Mouse (Mus musculus) intestine, postnatal 0 days (tissue): Measurements from ENCODE around the gene March1. TPM values are rescaled to one million over a fixed set of nuclear protein-coding genes. Genes with fewer than 3 reads are reported as not detected.

Source experiments
- ATAC-seq: fragments of 200-750 bp; cut with Nextera tagmentation; 2 replicates; pipeline ENCODE4 v1.8.0; 2017; ENCODE audit warnings: mild to moderate bottlenecking, moderate TSS enrichment, moderate library complexity
- H3K27ac ChIP-seq: fragments of 300-500 bp; sonication (generic); 2 replicates; pipeline ENCODE4 v1.5.1; 2014; ENCODE audit warnings: mild to moderate bottlenecking, low read depth, low read length, moderate library complexity
- H3K27me3 ChIP-seq: fragments of 300-500 bp; sonication (generic); replicated peaks from 2 replicates; pipeline ENCODE4 v1.6.1; 2014; ENCODE audit warnings: low read length, mixed read lengths; ENCODE audit not compliant: control insufficient read depth, insufficient read depth
- H3K36me3 ChIP-seq: fragments of 300-500 bp; sonication (generic); 2 replicates; pipeline ENCODE4 v1.6.1; 2014; ENCODE audit warnings: mild to moderate bottlenecking, moderate library complexity; ENCODE audit not compliant: control insufficient read depth, insufficient read depth
- H3K4me1 ChIP-seq: fragments of 300-500 bp; sonication (generic); replicated peaks from 2 replicates; pipeline ENCODE4 v1.6.1; 2014; ENCODE audit warnings: antibody characterized with exemption, low read length, mixed read lengths; ENCODE audit not compliant: control insufficient read depth, insufficient read depth
- H3K4me2 ChIP-seq: fragments of 300-500 bp; sonication (generic); replicated peaks from 2 replicates; pipeline ENCODE4 v1.6.1; 2014; ENCODE audit warnings: low read depth, mild to moderate bottlenecking, moderate library complexity
- H3K4me3 ChIP-seq: fragments of 300-500 bp; sonication (generic); 2 replicates; pipeline ENCODE4 v1.5.1; 2014; ENCODE audit warnings: low read depth, low read length
- H3K9ac ChIP-seq: fragments of 300-500 bp; sonication (generic); 2 replicates; pipeline ENCODE4 v1.6.1; 2014; ENCODE audit warnings: mild to moderate bottlenecking, low read depth, low read length
- H3K9me3 ChIP-seq: fragments of 300-500 bp; sonication (generic); 2 replicates; pipeline ENCODE4 v1.6.1; 2016; ENCODE audit warnings: mixed run types; ENCODE audit not compliant: control insufficient read depth
- CTCF ChIP-seq: sonication (generic); IDR thresholded peaks from 2 replicates; pipeline ENCODE4 v1.5.1; 2016; ENCODE audit warnings: low read depth, mild to moderate bottlenecking, control low read depth, antibody characterized with exemption, moderate library complexity
- WGBS: fragments of 180-500 bp; shearing (Covaris S2); extraction: QIAGEN DNeasy Blood & Tissue Kit; methylation state at CpG from one replicate; pipeline ENCODE4 v1.1.7; 2014; 5-methylcytosine and 5-hydroxymethylcytosine counted together
- polyA plus RNA-seq: library from polyadenylated mRNA; unstranded; fragments of >200 nt; fragmentation: Nextera tagmentation; extraction: Ambion mirVana; gene quantifications from 2 replicates; pipeline ENCODE4 v1.2.1, GENCODE M21; 2015

Gene March1
- polyA plus RNA-seq, 1 experiment from 2014 or later, result 0.51 TPM

GRCm38 (mm10) chr8:66457057-66457456 lies 839.4 kb downstream of the March1 start:
- Histone ChIP-seq H3K9ac (no peak overlapping the region), H3K4me3 (no peak overlapping the region), H3K27me3 (no peaks in the 10 kb centered on the region), H3K27ac (no peak overlapping the region), H3K9me3 (no peaks in the 10 kb centered on the region), H3K36me3 (no peaks in the 10 kb centered on the region), H3K4me2 (no peak overlapping the region), H3K4me1 (no peaks in the 10 kb centered on the region)
- no peak for ATAC-seq
- peak; percentile 45 for TF ChIP-seq CTCF

- H3K36me3 ChIP-seq, result no peaks in the 10 kb centered on the region
- H3K9ac ChIP-seq, result no peak overlapping the region
- no peak overlapping the region for H3K4me3 ChIP-seq
- no peaks in the 10 kb centered on the region for H3K9me3 ChIP-seq
- H3K4me2 ChIP-seq, result no peak overlapping the region
- no peak for TF ChIP-seq CTCF
- 50% methylated on average over 3 of the region's 3 CpGs for WGBS
- no peaks in the 10 kb centered on the region for H3K27me3 ChIP-seq
- no peaks in the 10 kb centered on the region for H3K4me1 ChIP-seq
- no peak for ATAC-seq
- no peak overlapping the region for H3K27ac ChIP-seq
Observed at GRCm38 (mm10) chr8:66469821-66470220, 852.1 kb downstream of the March1 start.

- Histone ChIP-seq H3K27ac (no peak overlapping the region), H3K9ac (no peak overlapping the region), H3K36me3 (peaks cover 43% of the 10 kb centered on the region), H3K27me3 (no peaks in the 10 kb centered on the region), H3K4me3 (no peak overlapping the region), H3K9me3 (no peaks in the 10 kb centered on the region), H3K4me1 (no peaks in the 10 kb centered on the region), H3K4me2 (no peak overlapping the region)
- no peak for ATAC-seq
- WGBS, result 96% methylated on average over 3 of the region's 3 CpGs
- no peak for TF ChIP-seq CTCF
Observed at GRCm38 (mm10) chr8:66476880-66477279, 859.2 kb downstream of the March1 start.

DNA sequence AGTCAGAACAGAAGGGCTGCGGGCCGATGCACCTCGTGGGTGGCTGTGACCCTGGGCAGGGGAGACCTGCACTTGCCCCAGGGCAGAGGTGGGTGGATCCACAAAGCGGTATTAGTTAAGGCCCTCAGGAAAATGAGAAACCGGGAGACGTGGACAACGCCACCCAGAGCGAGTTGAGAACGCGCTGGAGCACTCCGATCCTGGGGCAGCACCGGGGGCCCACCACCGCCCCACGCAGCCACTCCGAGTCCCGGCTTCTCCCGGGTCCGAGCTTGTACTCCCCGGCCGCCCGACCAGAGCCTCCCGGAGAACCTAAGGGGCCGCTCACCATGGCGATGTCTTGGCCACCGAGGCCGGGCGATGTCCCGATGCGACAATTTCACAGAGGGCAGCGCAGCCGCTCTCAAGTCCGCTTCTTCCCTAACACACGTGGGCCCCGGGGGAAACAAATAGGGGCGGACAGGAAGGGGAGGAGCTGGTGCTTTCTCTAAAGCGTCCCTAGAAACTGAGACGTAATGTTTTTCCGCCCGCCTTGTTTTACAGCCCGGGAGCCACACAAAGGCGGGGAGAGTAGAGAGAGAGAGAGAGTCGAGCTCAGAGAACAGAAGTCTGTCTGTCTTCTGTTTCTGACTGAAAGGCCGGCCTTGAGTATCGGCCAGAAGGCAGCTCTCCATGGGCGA lies 868.5 kb downstream of the March1 start, which contains the start of gene Tma16:
TSS of gene Tma16 (minus strand) at position 447 of the 680 bp plus-strand sequence.
- peaks cover 7% of the 10 kb centered on the region for H3K36me3 ChIP-seq
- peak within 1 kb of the TSS; percentile 97 for H3K4me3 ChIP-seq
- H3K9ac ChIP-seq, result peak within 1 kb of the TSS; percentile 83
- H3K9me3 ChIP-seq, result no peaks in the 10 kb centered on the region
- WGBS, result under 1% methylated on average over 45 of the region's 45 CpGs
- no peaks in the 10 kb centered on the region for H3K27me3 ChIP-seq
- TF ChIP-seq CTCF, result no peak
- no peaks in the 10 kb centered on the region for H3K4me1 ChIP-seq
- ATAC-seq, result peak; percentile 98
- no peak within 1 kb of the TSS for H3K27ac ChIP-seq
- peak within 1 kb of the TSS; percentile 82 for H3K4me2 ChIP-seq

- no peak overlapping the region for H3K4me3 ChIP-seq
- no peak for TF ChIP-seq CTCF
- whole genome bisulfite sequencing, result 49% methylated on average over 3 of the region's 3 CpGs
- H3K4me2 ChIP-seq, result no peak overlapping the region
- H3K27ac ChIP-seq, result no peak overlapping the region
- H3K27me3 ChIP-seq, result no peaks in the 10 kb centered on the region
- ATAC-seq, result no peak
- H3K9me3 ChIP-seq, result no peaks in the 10 kb centered on the region
- no peak overlapping the region for H3K9ac ChIP-seq
- H3K4me1 ChIP-seq, result no peaks in the 10 kb centered on the region
- no peaks in the 10 kb centered on the region for H3K36me3 ChIP-seq
Observed at GRCm38 (mm10) chr8:66488556-66488955, 870.9 kb downstream of the March1 start.

GRCm38 (mm10) chr8:66490624-66491023 lies 872.9 kb downstream of the March1 start:
- Histone ChIP-seq H3K4me2 (no peak overlapping the region), H3K27ac (no peak overlapping the region), H3K9ac (no peak overlapping the region), H3K9me3 (no peaks in the 10 kb centered on the region), H3K4me3 (no peak overlapping the region), H3K4me1 (no peaks in the 10 kb centered on the region), H3K36me3 (no peaks in the 10 kb centered on the region), H3K27me3 (no peaks in the 10 kb centered on the region)
- TF ChIP-seq CTCF, result no peak
- 77% methylated on average over 4 of the region's 4 CpGs for WGBS
- no peak for ATAC-seq
